Mouse (Mus musculus): Measurements from ENCODE around the gene Lrrc73. TPM values are rescaled to one million over a fixed set of nuclear protein-coding genes. Genes with fewer than 3 reads are reported as not detected.

Gene Lrrc73
- polyA plus RNA-seq, 1 experiment from 2014 or later: 9.4 TPM

- ChIA-PET POLR2A (no interaction called here), CTCF (interaction anchor here (1.3 kb wide), 1 partner anchor 10 kb away, joined by 4 read pairs; no protein-coding TSS in a partner anchor)
- in situ Hi-C loops (cut with MboI; ENCODE audit: low pct_unique_long_range_greater_than_20kb): no loop called here
- no peak for TF ChIP-seq CTCF (IDR thresholded peaks at IDR 0.05)
- no peak for DNase-seq (ENCODE audit: low read depth, low spot score)
- H3K27me3 ChIP-seq: no peaks in the 10 kb centered on the region
- ATAC-seq: no peak
These were observed 10.3 kb upstream of the Lrrc73 start for GRCm38 (mm10) chr17:46242993-46243392.

DNA sequence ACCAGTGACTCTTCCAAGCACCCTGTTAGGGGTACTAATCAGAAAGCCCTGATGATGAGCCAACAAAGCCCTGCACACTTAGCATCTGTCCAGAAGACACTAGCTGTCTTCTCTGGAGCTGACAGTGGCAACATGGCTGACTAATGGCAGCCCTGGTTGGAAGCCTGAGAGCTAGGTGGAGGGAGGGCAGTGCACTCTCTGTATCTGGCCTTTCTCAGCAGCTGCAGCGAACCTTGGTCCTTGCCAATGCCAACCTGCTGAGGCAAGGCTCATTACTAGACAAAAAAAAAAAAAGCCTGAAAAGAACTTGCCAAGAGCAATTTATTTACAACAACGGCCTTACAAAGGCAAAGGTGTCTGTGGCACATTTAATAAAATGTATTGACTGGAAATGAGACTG, 9.7 kb upstream of the Lrrc73 start:
- POLR2A ChIA-PET: interaction anchor here (1.1 kb wide), 1 partner anchor 33 kb away, joined by 13 read pairs; no protein-coding TSS in a partner anchor
- TF ChIP-seq CTCF (IDR thresholded peaks at IDR 0.05): no peak

DNA sequence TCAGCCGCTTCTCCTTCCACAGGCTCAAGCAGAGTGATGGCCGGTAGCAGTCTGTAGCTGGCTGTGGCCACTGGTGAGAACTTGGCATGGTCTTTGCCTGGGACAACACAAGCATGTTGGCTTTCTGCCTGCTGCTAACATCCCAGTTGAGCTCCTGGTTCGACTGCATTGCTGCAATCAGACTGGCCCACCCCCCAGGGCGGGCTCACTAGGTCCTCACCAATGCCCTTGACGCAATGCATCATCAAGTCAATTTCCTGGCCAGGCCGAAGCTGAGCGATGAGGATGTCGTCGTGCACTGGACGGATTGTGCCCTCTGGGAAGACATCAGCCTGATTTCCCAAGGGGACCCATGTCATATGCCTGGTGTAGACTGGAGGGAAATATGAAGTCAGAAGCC, 8.8 kb upstream of the Lrrc73 start:
- no peak for TF ChIP-seq CTCF (IDR thresholded peaks at IDR 0.05)
- in situ Hi-C loops (cut with MboI; ENCODE audit: low pct_unique_long_range_greater_than_20kb): no loop called here
- ChIA-PET CTCF (interaction anchor here (1.1 kb wide), 1 partner anchor 8 kb away, joined by 4 read pairs; no protein-coding TSS in a partner anchor), POLR2A (interaction anchor here (1.1 kb wide), 1 partner anchor 32 kb away, joined by 13 read pairs; no protein-coding TSS in a partner anchor)
- ATAC-seq: no peak
- H3K27me3 ChIP-seq: no peaks in the 10 kb centered on the region
- no peak for DNase-seq (ENCODE audit: low read depth, low spot score)

More for the DNA sequence above, 9.7 kb upstream of the Lrrc73 start:
- no peak for ATAC-seq
- in situ Hi-C loops (cut with MboI; ENCODE audit: low pct_unique_long_range_greater_than_20kb): no loop called here
- H3K27me3 ChIP-seq: no peaks in the 10 kb centered on the region
- DNase-seq (ENCODE audit: low read depth, low spot score): no peak
- CTCF ChIA-PET: no interaction called here

DNA sequence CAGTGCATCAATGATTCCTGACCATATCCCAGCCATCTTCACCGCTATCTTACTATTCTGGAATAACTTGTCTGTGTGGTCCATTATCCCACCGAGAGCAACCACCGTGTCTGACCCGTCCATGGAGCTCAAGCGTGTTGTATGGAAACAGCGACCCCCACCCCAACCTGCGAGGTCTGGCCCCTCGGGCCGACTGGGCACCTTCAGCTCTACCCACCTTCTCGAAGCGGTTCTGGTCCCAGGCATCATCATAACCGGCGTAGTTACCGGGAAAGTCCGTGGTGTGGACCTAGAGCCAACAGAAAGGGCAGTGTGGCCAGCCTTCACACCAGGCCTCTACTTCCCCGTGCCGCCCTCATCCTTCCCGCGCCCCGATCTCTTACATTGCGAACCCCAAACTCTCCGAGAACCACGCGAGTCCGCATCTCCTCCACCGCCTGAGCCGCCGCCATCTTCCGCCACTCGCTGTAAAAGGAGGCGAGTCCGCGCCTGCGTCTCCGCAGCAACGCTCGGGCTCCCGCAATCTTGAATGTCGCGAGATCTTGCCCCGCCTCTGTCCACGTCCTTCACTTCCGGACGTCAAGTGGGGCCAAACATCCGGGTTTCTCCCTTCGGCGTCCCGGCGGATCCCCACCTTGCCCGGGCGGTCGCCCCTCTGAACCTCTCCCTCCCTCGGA, 5.7 kb upstream of the Lrrc73 start, which contains the start of the genes Polr1c and Yipf3:
Gene Polr1c, minus strand, starts transcription at position 543 of the 677 bp plus-strand sequence.
Gene Yipf3, plus strand, starts transcription at position 569 of the 677 bp plus-strand sequence.
- POLR2A ChIA-PET: no interaction called here
- ATAC-seq: peak; percentile 60
- H3K27me3 ChIP-seq: no peaks in the 10 kb centered on the region
- peak; percentile 54 for DNase-seq (ENCODE audit: low read depth, low spot score)
- no peak for TF ChIP-seq CTCF (IDR thresholded peaks at IDR 0.05)
- CTCF ChIA-PET: interaction anchor here (1.5 kb wide), 1 partner anchor 161 kb away, joined by 3 read pairs; no protein-coding TSS in a partner anchor
- in situ Hi-C loops (cut with MboI; ENCODE audit: low pct_unique_long_range_greater_than_20kb): no loop called here

- TF ChIP-seq CTCF (IDR thresholded peaks at IDR 0.05): no peak
- H3K27me3 ChIP-seq: no peaks in the 10 kb centered on the region
- ChIA-PET CTCF (interaction anchor here (1.5 kb wide), 1 partner anchor 160 kb away, joined by 3 read pairs; no protein-coding TSS in a partner anchor), POLR2A (no interaction called here)
- DNase-seq (ENCODE audit: low read depth, low spot score) (no peak), ATAC-seq (peak; percentile 23)
- in situ Hi-C loops (cut with MboI; ENCODE audit: low pct_unique_long_range_greater_than_20kb): no loop called here
These were observed 5.2 kb upstream of the Lrrc73 start for GRCm38 (mm10) chr17:46248189-46248522.

DNA sequence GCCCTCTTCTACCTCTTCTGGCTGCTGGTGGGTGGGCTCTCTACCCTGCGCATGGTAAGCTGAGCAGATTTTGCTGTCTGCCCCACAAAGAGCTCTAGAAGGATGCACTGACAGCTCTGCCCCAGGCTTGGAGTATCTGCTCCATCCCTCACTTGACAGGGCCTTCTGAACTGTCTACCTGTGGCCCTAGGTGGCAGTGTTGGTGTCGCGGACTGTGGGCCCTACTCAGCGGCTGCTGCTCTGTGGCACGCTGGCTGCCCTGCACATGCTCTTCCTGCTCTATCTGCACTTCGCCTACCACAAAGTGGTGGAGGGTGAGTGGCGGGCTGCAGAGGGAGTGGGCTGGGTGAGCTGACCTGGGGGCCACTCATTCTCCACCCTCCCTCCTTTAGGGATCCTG, 2.2 kb upstream of the Lrrc73 start:
- no peak for TF ChIP-seq CTCF (IDR thresholded peaks at IDR 0.05)
- POLR2A ChIA-PET: interaction anchor here (0.6 to 1.0 kb wide), 2 partner anchors 10 to 31 kb away, joined by 3 read pairs; partner anchors contain the start of gene Tjap1
- in situ Hi-C loops (cut with MboI; ENCODE audit: low pct_unique_long_range_greater_than_20kb): no loop called here

GRCm38 (mm10) chr17:46252571-46253451, 520 bp upstream of the Lrrc73 start:
- POLR2A ChIA-PET: interaction anchor here (0.6 kb wide), 1 partner anchor 643 kb away, joined by 3 read pairs; no protein-coding TSS in a partner anchor
- no peak for ATAC-seq

More for the DNA sequence above, 2.2 kb upstream of the Lrrc73 start:
- ATAC-seq (no peak), DNase-seq (ENCODE audit: low read depth, low spot score) (no peak)
- CTCF ChIA-PET: interaction anchor here (2.4 to 3.3 kb wide), 2 partner anchors 15 to 23 kb away, joined by 5 to 14 read pairs; no protein-coding TSS in a partner anchor
- no peaks in the 10 kb centered on the region for H3K27me3 ChIP-seq

DNA sequence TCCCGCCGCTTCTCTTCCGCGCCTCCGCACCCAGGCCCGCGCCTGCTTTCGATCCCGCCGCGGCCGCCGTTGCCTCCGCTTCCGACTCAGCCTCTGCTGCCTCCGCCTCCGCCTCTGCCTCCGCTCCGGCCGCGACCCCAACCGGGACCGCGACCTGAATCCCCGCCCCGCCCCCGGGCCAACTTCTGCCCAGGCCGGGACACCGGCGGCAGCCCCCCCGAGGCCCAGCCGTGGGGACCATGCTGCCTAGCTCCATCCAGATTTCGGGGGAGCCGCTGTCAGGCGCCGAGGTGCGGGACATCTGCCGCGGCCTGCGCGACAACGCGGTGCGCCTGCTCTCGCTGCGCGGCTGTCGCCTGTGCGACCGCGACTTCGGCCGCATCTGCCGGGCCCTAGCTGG, 775 bp downstream of the Lrrc73 start:
- DNase-seq (ENCODE audit: low read depth, low spot score) (no peak), ATAC-seq (peak; percentile 20)
- POLR2A ChIA-PET: interaction anchor here (0.6 kb wide), 1 partner anchor 142 kb away, joined by 3 read pairs; no protein-coding TSS in a partner anchor
- CTCF ChIA-PET: no interaction called here
- in situ Hi-C loops (cut with MboI; ENCODE audit: low pct_unique_long_range_greater_than_20kb): no loop called here
- H3K27me3 ChIP-seq: no peaks in the 10 kb centered on the region
- TF ChIP-seq CTCF (IDR thresholded peaks at IDR 0.05): no peak

More at GRCm38 (mm10) chr17:46252571-46253451, 520 bp upstream of the Lrrc73 start:
- CTCF ChIA-PET: interaction anchor here (0.8 to 3.3 kb wide), 6 partner anchors 8 to 68 kb away, joined by 3 to 14 read pairs (median 4); no protein-coding TSS in a partner anchor
- TF ChIP-seq CTCF (IDR thresholded peaks at IDR 0.05): no peak
- in situ Hi-C loops (cut with MboI; ENCODE audit: low pct_unique_long_range_greater_than_20kb): no loop called here
- DNase-seq (ENCODE audit: low read depth, low spot score): no peak
- H3K27me3 ChIP-seq: no peaks in the 10 kb centered on the region

DNA sequence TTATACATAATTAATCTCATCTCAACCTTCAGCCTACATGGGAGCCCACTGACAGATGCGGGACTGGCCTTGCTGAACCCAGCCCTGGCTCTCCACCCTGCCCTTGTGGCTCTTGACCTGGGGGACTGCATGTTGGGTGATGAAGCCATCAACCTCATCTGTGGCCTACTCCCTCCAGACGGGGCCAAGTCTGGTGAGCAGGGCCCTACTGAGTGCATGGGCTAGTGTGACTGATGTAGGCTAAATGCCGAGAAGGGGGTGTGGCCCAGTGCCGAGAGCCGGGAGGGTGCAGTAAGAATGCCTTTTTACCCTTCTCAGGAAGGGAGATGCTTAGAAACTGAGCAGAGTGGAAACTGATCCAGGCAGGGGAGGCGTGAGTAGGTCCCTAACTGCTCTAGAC, 1.8 kb downstream of the Lrrc73 start:
- DNase-seq (ENCODE audit: low read depth, low spot score) (no peak), ATAC-seq (no peak)
- ChIA-PET CTCF (no interaction called here), POLR2A (no interaction called here)
- TF ChIP-seq CTCF (IDR thresholded peaks at IDR 0.05): no peak
- in situ Hi-C loops (cut with MboI; ENCODE audit: low pct_unique_long_range_greater_than_20kb): no loop called here
- H3K27me3 ChIP-seq: no peaks in the 10 kb centered on the region
